Mouse (Mus musculus) E14TG2a.4 (cell line): ENCODE results near the gene Nup62.

ENCODE experiments used
- CTCF ChIP-seq: conservative IDR thresholded peaks from 2 replicates; pipeline ENCODE4 v1.5.1; 2014; ENCODE audit warnings: low read length
- NANOG ChIP-seq: IDR thresholded peaks from 2 replicates; pipeline ENCODE4 v1.6.1; 2014; ENCODE audit warnings: borderline replicate concordance, low read length, mixed read lengths
- POU5F1 ChIP-seq: IDR thresholded peaks from 2 replicates; pipeline ENCODE4 v1.6.1; 2014; ENCODE audit warnings: low read length, borderline replicate concordance

- TF ChIP-seq CTCF (no peak), NANOG (no peak), POU5F1 (no peak)
These were observed 38.6 kb downstream of the Nup62 start for GRCm38 (mm10) chr7:44854356-44855031.
